Mouse (Mus musculus): ENCODE data around the gene Nkx2-4. TPM values are rescaled to one million over a fixed set of nuclear protein-coding genes. Genes with fewer than 3 reads are reported as not detected.
A peak's percentile ranks its signal among the peaks of the same experiment; 100 is the strongest.

Gene Nkx2-4
- not detected in 2 replicates for polyA plus RNA-seq (2015; fragmentation: Nextera tagmentation; extraction: Ambion mirVana)

GRCm38 (mm10) chr2:147085072-147085870, at the start of gene Nkx2-4:
TSS of gene Nkx2-4 (minus strand) at chr2:147085445.
- no peak for ATAC-seq (ENCODE audit: insufficient number of reproducible peaks, low FRiP score, low TSS enrichment, low read depth)
- Histone ChIP-seq H3K27ac (replicated peaks) (no peak within 1 kb of the TSS), H3K9ac (no peak within 1 kb of the TSS), H3K4me3 (replicated peaks) (peak within 1 kb of the TSS; percentile 40), H3K4me1 (peaks cover 19% of the 10 kb centered on the region), H3K27me3 (peaks cover 69% of the 10 kb centered on the region), H3K9me3 (replicated peaks) (no peaks in the 10 kb centered on the region), H3K4me2 (replicated peaks) (peak within 1 kb of the TSS; percentile 58), H3K36me3 (no peaks in the 10 kb centered on the region)
- WGBS, result under 1% methylated on average over 72 of the region's 82 CpGs

- H3K27me3 ChIP-seq, result no peaks in the 10 kb centered on the region
- H3K4me3 ChIP-seq (replicated peaks), result no peak overlapping the region
- no peak for ATAC-seq (ENCODE audit: insufficient number of reproducible peaks, low FRiP score, low TSS enrichment, low read depth)
- H3K4me1 ChIP-seq, result no peaks in the 10 kb centered on the region
- no peak overlapping the region for H3K4me2 ChIP-seq (replicated peaks)
- no peaks in the 10 kb centered on the region for H3K36me3 ChIP-seq
- no peak overlapping the region for H3K9ac ChIP-seq
- WGBS, result 83% methylated on average over 6 of the region's 6 CpGs
- no peak overlapping the region for H3K27ac ChIP-seq (replicated peaks)
- no peaks in the 10 kb centered on the region for H3K9me3 ChIP-seq (replicated peaks)
Observed at GRCm38 (mm10) chr2:147127366-147127765, 42.1 kb upstream of the Nkx2-4 start.

GRCm38 (mm10) chr2:147119736-147120135, 34.5 kb upstream of the Nkx2-4 start:
- H3K9me3 ChIP-seq (replicated peaks), result no peaks in the 10 kb centered on the region
- 79% methylated on average over 1 of the region's 1 CpGs for WGBS
- no peaks in the 10 kb centered on the region for H3K27me3 ChIP-seq
- H3K27ac ChIP-seq (replicated peaks), result no peak overlapping the region
- H3K4me1 ChIP-seq, result no peaks in the 10 kb centered on the region
- H3K9ac ChIP-seq, result no peak overlapping the region
- H3K36me3 ChIP-seq, result no peaks in the 10 kb centered on the region
- no peak overlapping the region for H3K4me3 ChIP-seq (replicated peaks)
- H3K4me2 ChIP-seq (replicated peaks), result no peak overlapping the region
- no peak for ATAC-seq (ENCODE audit: insufficient number of reproducible peaks, low FRiP score, low TSS enrichment, low read depth)

- Histone ChIP-seq H3K4me1 (peaks cover 19% of the 10 kb centered on the region), H3K9ac (no peak overlapping the region), H3K27ac (replicated peaks) (no peak overlapping the region), H3K4me3 (replicated peaks) (no peak overlapping the region), H3K27me3 (peaks cover 61% of the 10 kb centered on the region), H3K36me3 (no peaks in the 10 kb centered on the region), H3K4me2 (replicated peaks) (no peak overlapping the region), H3K9me3 (replicated peaks) (no peaks in the 10 kb centered on the region)
- 11% methylated on average over 5 of the region's 5 CpGs for WGBS
- no peak for ATAC-seq (ENCODE audit: insufficient number of reproducible peaks, low FRiP score, low TSS enrichment, low read depth)
Observed at GRCm38 (mm10) chr2:147086441-147086840, 1.2 kb upstream of the Nkx2-4 start.

GRCm38 (mm10) chr2:147085937-147086336, 692 bp upstream of the Nkx2-4 start:
- no peaks in the 10 kb centered on the region for H3K36me3 ChIP-seq
- H3K4me1 ChIP-seq, result peaks cover 19% of the 10 kb centered on the region
- H3K9ac ChIP-seq, result no peak overlapping the region
- ATAC-seq (ENCODE audit: insufficient number of reproducible peaks, low FRiP score, low TSS enrichment, low read depth), result no peak
- H3K27ac ChIP-seq (replicated peaks), result no peak overlapping the region
- peaks cover 66% of the 10 kb centered on the region for H3K27me3 ChIP-seq
- H3K4me2 ChIP-seq (replicated peaks), result no peak overlapping the region
- no peaks in the 10 kb centered on the region for H3K9me3 ChIP-seq (replicated peaks)
- 7% methylated on average over 6 of the region's 6 CpGs for WGBS
- H3K4me3 ChIP-seq (replicated peaks), result no peak overlapping the region

- Histone ChIP-seq H3K4me3 (replicated peaks) (peak overlapping the region; percentile 40), H3K4me2 (replicated peaks) (peak overlapping the region; percentile 58), H3K4me1 (peaks cover 19% of the 10 kb centered on the region), H3K9me3 (replicated peaks) (no peaks in the 10 kb centered on the region), H3K27ac (replicated peaks) (no peak overlapping the region), H3K36me3 (no peaks in the 10 kb centered on the region), H3K27me3 (peaks cover 70% of the 10 kb centered on the region), H3K9ac (no peak overlapping the region)
- WGBS, result 2% methylated on average over 105 of the region's 106 CpGs
- peak; percentile 67 for ATAC-seq (ENCODE audit: insufficient number of reproducible peaks, low FRiP score, low TSS enrichment, low read depth)
Observed at GRCm38 (mm10) chr2:147084366-147085071, 726 bp downstream of the Nkx2-4 start.

- H3K27ac ChIP-seq (replicated peaks), result no peak overlapping the region
- H3K4me3 ChIP-seq (replicated peaks), result peak overlapping the region; percentile 40
- peaks cover 78% of the 10 kb centered on the region for H3K27me3 ChIP-seq
- WGBS, result under 1% methylated on average over 70 of the region's 72 CpGs
- H3K9ac ChIP-seq, result no peak overlapping the region
- H3K4me1 ChIP-seq, result peaks cover 19% of the 10 kb centered on the region
- no peak for ATAC-seq (ENCODE audit: insufficient number of reproducible peaks, low FRiP score, low TSS enrichment, low read depth)
- no peaks in the 10 kb centered on the region for H3K9me3 ChIP-seq (replicated peaks)
- no peaks in the 10 kb centered on the region for H3K36me3 ChIP-seq
- H3K4me2 ChIP-seq (replicated peaks), result peak overlapping the region; percentile 58
Observed at GRCm38 (mm10) chr2:147083471-147084365, 1.5 kb downstream of the Nkx2-4 start.

GRCm38 (mm10) chr2:147082391-147082790, 2.9 kb downstream of the Nkx2-4 start:
- H3K4me1 ChIP-seq, result peaks cover 19% of the 10 kb centered on the region
- ATAC-seq (ENCODE audit: insufficient number of reproducible peaks, low FRiP score, low TSS enrichment, low read depth), result no peak
- H3K4me3 ChIP-seq (replicated peaks), result no peak overlapping the region
- no peak overlapping the region for H3K9ac ChIP-seq
- no peak overlapping the region for H3K27ac ChIP-seq (replicated peaks)
- no peak overlapping the region for H3K4me2 ChIP-seq (replicated peaks)
- H3K27me3 ChIP-seq, result peaks cover 74% of the 10 kb centered on the region
- no peaks in the 10 kb centered on the region; the same call in 1 of the 2 replicates for H3K36me3 ChIP-seq
- H3K9me3 ChIP-seq (replicated peaks), result no peaks in the 10 kb centered on the region
- WGBS, result 68% methylated on average over 4 of the region's 4 CpGs

GRCm38 (mm10) chr2:147074399-147074798, 10.8 kb downstream of the Nkx2-4 start:
- WGBS, result 82% methylated on average over 4 of the region's 4 CpGs
- Histone ChIP-seq H3K9me3 (replicated peaks) (no peaks in the 10 kb centered on the region), H3K27ac (replicated peaks) (no peak overlapping the region), H3K4me1 (no peaks in the 10 kb centered on the region), H3K4me2 (replicated peaks) (no peak overlapping the region), H3K36me3 (peaks cover 14% of the 10 kb centered on the region), H3K4me3 (replicated peaks) (no peak overlapping the region), H3K27me3 (peaks cover 8% of the 10 kb centered on the region), H3K9ac (no peak overlapping the region)
- no peak for ATAC-seq (ENCODE audit: insufficient number of reproducible peaks, low FRiP score, low TSS enrichment, low read depth)

GRCm38 (mm10) chr2:147073962-147074361, 11.3 kb downstream of the Nkx2-4 start:
- Histone ChIP-seq H3K27ac (replicated peaks) (no peak overlapping the region), H3K27me3 (peaks cover 3% of the 10 kb centered on the region), H3K9me3 (replicated peaks) (no peaks in the 10 kb centered on the region), H3K36me3 (peaks cover 14% of the 10 kb centered on the region), H3K9ac (no peak overlapping the region), H3K4me3 (replicated peaks) (no peak overlapping the region), H3K4me1 (no peaks in the 10 kb centered on the region), H3K4me2 (replicated peaks) (no peak overlapping the region)
- ATAC-seq (ENCODE audit: insufficient number of reproducible peaks, low FRiP score, low TSS enrichment, low read depth), result no peak
- WGBS, result 68% methylated on average over 2 of the region's 2 CpGs

- 93% methylated on average over 1 of the region's 1 CpGs for WGBS
- H3K9ac ChIP-seq, result no peak overlapping the region
- H3K4me1 ChIP-seq, result no peaks in the 10 kb centered on the region
- peaks cover 14% of the 10 kb centered on the region for H3K36me3 ChIP-seq
- no peaks in the 10 kb centered on the region for H3K9me3 ChIP-seq (replicated peaks)
- no peak overlapping the region for H3K4me3 ChIP-seq (replicated peaks)
- H3K4me2 ChIP-seq (replicated peaks), result no peak overlapping the region
- no peak for ATAC-seq (ENCODE audit: insufficient number of reproducible peaks, low FRiP score, low TSS enrichment, low read depth)
- no peaks in the 10 kb centered on the region for H3K27me3 ChIP-seq
- H3K27ac ChIP-seq (replicated peaks), result no peak overlapping the region
Observed at GRCm38 (mm10) chr2:147070305-147070704, 14.9 kb downstream of the Nkx2-4 start.
